ENCODE assay signal across 20 mouse cellular contexts in the genomic region with DNA sequence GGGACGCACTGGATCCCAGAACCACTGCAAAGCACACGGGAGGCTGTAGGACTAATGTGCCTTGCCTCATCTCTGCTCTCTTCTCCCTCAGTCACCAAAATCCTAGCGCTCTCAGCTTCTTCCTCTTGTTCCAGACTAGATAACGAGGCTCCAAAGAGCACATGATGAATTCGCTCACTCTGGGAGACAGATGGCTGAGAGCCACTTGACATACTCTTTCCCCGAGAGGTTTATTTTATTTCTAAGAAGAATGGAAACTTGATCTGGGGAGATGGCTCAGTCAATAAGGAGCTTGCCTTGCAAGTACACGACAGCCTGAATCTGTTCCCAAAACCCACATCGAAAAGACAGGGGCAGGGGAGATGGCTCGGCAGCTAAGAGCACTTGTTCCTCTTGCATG.
A peak's percentile ranks its signal among the peaks of the same experiment; 100 is the strongest.
DNase-seq lines count a peak whose midpoint lies in the region; TF ChIP-seq lines count a peak whose summit lies in the region.
"Had no signal": no experiment of that assay in that cellular context is flagged by ENCODE, and none has a peak within 500 bp of the region (broad histone marks: within the 10 kb centered on the region; RNA-seq: fewer than 3 reads in every experiment).

No protein-coding gene starts in this region.

- no peak for TF ChIP-seq POLR2A in brain, embryonic 14.5 days (IDR thresholded peaks at IDR 0.05; ENCODE audit: borderline replicate concordance, extremely low read depth, insufficient read depth, insufficient read length, poor library complexity, severe bottlenecking)

- peak; percentile 5 for DNase-seq in gastrocnemius, adult 18-20 months (ENCODE audit: low spot score)
- DNase-seq in gastrocnemius, adult 8-10 months (ENCODE audit: low spot score in 2 of 2): no peak
- peak; percentile 22 for DNase-seq in heart, postnatal 4 days
- DNase-seq in heart, adult 11 months: no peak
- DNase-seq in brain, embryonic 14.5 days (ENCODE audit: low read depth): peak; percentile 65
- DNase-seq in thymus, postnatal 25 days: no peak
- DNase-seq: adrenal gland, adult 8-10 months; B cell, adult 2 months; cerebellum, adult 11 months; cerebellum, adult 9-10 months; cerebellum, postnatal 36 days; gastrocnemius, postnatal 25 days; kidney, adult 8-10 months; kidney, postnatal 4 days; liver; lung, embryonic 14.5 days; lung, postnatal 14 days; midbrain, embryonic 14.5 days; retina, postnatal 1 day; right cerebral cortex, postnatal 14 days had no signal

- TF ChIP-seq CTCF in brain, embryonic 14.5 days (IDR thresholded peaks at IDR 0.05; ENCODE audit: borderline replicate concordance, extremely low read depth, insufficient read depth, insufficient read length): no peak

Comparison
In these comparisons a context has a peak if more than half of its experiments do, and no peak if none do; other contexts are left out.
1. DNase-seq: peak in gastrocnemius, adult 18-20 months (single experiment), heart, postnatal 4 days (single experiment) and brain, embryonic 14.5 days (single experiment); none in gastrocnemius, adult 8-10 months (0 of 2), heart, adult 11 months (single experiment) and thymus, postnatal 25 days (single experiment).